Mouse (Mus musculus): ENCODE results near the gene Cd52.

DNA sequence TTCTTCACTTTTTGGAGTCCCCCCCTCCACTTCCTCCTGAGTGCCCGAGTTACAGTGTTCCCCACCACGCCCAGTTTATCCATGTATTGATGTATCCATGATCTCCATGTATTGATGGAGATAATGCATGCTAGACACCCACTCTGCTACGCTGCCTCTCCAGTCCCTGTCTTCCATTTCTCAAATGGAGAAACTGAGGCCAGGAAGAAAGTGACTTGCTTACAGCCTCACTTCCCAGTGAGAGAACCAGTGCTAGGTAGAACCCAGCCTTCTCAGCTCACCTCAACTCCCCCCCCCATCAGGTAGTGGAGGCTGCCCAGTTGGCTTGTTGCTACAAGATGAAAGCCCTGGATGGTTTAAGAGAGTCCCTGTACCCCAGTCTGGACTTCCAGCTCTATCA lies 41.3 kb downstream of the Cd52 start, which contains the start of gene Zfp683:
- TF ChIP-seq CTCF (IDR thresholded peaks at IDR 0.05; ENCODE audit: control insufficient read depth, insufficient read depth, insufficient replicate concordance, low read depth, low read length) (no peak), POLR2A (IDR thresholded peaks at IDR 0.05; ENCODE audit: control insufficient read depth, low read depth, low read length) (no peak)
